Mouse (Mus musculus): ENCODE results near the gene Cnfn.
"Not testable (repeated sequence)": the region's sequence is repeated elsewhere in the genome, so short reads cannot be mapped to it uniquely, and the experiment has no call there.

Cnfn gene

DNA sequence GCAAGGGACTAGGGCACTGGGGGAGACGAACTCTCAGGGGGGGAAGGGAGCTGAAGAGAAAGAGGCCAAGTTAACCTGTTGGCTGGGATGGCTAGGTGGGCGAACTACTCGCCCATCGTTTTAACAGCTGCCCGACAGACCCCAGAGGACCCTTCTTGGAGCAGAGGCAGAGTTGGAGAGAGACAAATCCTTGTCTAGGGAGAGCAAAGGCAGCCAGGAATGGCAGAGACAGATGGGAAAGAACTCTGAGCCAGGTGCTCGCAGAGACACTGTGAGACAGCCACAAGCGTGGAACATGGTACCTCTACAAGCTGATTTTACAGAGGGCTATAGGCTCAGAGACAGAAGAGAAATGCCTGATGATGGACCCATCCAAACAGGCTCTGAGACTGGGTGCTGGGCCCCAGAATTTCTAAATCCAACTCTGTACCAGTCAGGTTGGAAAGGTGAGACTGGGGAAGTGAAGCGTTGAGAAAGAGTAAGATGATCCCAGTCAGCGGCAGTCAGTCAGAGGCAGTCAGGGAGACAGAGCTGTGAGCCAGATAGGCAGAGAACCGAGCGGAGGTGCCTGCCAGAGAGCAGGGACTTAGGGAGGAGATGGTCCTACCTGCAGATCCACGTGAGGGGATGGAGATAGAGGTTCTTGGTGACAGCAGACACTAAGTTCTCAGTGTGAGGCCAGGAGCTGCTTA is at the start of gene Cnfn:
Gene Cnfn, minus strand, starts transcription at position 667 of the 692 bp plus-strand sequence.
- DNase-seq (ENCODE audit: low spot score in 2 of 2) = no peak

DNA sequence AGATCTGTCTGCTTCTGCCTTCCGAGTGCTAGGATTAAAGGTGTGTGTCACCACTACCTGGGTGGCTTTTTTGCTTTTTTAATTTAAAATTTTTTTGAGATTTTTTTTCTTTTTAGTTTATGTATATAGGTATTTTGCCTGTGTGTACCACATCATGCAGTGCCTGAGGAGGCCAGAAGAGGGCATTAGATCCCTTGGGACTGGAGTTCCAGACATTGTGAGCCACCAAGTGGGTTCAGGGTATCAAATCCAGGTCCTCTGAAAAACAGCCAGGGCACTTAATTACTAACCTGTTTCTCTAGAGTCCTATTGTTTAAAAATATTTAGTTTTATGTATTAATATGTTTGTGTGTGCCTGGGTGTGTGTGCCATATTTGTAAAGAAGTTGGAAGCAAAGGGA is 48.1 kb upstream of the Cnfn start:
- no peak for DNase-seq (ENCODE audit: low spot score in 2 of 2)

DNA sequence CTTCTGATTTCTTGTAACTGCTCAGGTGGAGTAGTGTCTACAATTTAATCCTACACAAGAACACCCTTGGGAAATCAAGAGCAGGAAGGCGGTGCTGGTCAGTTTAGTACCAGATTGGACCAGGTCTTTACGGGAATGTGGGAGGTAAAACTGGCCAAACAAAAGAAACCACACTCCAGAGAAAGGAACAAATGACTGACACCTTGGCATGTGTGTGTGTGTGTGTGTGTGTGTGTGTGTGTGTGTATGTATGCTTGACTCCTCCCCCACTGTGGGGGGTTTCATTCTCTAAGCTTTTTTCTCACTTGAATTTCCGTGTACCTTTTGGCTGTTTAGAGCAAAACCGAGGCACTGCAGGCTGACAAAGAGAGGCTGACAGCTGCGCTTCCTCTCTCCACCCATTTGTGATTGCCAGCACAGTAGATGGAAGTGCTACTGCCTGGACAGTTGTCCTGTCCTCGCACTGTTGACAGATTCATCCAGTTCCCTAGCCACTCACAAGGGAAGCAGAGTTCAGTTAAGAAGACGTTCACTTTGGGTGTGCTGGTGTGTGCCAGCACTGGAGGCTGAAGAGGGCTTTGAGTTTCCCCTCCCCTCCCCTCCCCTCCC is 43.4 kb upstream of the Cnfn start, which contains the start of gene Cxcl17:
Gene Cxcl17, minus strand, starts transcription at position 54 of the 609 bp plus-strand sequence.
- DNase-seq (ENCODE audit: low spot score in 2 of 2) = no peak

DNA sequence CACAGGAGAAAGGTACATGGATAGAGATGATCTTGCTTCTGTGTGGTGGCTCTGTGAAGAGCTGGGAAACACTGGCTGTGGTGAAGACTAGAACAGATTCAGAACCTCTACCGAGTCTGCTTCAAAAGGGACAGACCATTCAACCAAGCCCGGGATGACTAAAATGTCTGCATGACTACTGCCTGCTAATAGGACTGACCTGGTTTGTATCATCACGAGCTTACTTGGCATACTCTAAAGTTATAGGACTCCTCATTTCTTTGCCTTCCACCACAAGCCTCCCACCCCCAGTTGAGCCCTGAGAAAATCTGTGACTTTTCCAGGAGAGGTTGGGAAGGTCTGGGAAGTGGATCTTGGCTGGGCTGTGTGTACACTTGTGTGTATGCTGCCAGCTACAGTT is 42.3 kb upstream of the Cnfn start:
- DNase-seq (ENCODE audit: low spot score in 2 of 2) = no peak

DNA sequence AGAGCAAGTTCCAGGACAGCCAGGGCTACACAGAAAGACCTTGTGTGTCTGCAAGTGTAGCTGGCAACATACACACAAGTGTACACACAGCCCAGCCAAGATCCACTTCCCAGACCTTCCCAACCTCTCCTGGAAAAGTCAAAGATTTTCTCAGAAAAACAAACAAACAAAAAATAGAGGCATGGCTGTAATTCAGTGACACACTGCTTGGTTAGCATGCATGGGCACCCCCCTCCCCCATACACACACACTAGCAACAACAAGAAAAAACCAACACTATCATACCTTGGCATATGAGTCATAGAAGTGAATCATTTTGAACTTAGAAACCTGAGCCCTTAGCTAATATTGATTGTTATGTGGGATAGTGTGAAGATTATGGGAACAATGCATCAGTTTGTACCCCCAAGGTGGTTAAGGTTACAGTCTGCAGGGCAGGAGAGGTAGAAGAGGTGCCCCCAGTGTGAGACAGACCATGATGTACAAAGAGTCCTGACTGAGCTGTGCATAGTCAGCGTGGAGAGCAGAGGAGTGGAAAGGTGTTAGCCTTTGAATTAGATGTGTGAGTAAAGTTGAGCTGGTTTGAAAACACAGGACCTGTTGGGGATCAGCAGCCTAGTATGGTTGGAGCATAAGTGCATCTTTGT is 41.6 kb upstream of the Cnfn start:
- no peak for DNase-seq (ENCODE audit: low spot score in 2 of 2)

DNA sequence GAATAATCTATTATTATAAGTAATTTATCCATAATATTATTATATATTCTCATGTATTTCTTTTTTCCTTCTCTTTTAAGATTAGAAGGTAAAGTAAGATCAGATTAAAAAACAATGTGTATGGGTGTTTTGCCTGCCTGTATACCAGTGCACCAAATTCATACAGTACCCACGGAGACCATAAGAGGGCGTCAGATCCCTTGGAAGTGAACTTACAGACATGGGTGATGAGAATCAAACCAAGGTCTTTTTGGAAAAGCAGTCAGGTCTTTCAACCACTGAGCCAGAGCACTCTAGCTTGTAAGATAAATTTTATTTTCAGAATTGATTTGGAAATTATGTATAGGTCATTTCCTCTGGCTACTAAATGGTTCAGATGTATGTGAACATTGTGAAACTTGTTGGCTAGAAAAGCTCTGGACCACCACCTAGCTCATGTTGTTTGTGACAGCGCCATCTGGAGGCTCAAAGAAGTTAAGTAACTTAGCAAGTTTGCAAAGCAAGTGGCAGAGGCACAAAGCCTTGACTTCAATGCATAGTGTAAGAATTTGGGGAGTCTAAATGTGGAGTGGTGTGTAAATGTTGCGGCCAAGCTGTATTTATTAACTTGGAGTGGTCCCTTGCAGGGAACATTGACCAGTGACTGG is 39.7 kb upstream of the Cnfn start:
- no peak for DNase-seq (ENCODE audit: low spot score in 2 of 2)

DNA sequence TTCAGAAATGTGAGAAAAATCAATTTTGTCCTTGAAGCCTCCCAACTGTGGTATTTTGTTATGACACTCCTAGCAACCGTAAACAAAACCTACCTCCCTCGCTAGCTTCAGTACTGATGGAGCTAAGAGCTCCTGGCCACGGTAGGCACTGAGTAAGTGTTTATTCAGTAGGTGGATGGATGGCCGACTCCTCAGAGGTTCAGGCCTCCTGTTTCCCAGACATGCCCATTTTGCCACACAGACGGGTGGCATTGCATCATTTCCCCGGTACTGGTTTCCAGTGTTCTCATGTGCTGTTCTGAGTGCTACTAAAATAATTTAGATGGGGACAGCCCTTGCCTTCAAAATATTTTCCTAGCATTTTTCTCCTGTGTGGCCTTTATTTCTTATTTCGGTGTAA is 36.9 kb upstream of the Cnfn start:
- DNase-seq (ENCODE audit: low spot score in 2 of 2) = no peak

DNA sequence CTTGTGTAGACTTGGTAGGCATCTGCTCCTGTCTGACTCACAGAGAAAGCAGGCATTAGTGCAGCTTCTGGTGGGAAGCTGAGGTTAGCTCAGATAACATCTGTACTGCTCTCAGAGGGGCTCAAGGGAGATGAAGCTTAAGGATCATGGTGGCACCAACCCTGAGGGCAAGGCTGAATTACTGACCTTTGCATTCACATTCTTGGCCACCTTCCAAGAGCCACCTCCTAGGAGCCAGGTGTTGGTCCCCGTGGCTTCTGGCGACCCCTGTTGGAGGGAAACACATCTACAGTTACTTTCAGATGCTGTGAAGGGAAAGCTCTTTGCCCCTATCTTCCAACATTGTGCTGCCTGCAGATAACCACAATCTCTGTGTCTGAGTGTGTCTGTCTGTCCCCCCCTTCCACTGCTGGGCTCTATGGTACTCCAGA is 33.2 kb upstream of the Cnfn start:
- DNase-seq (ENCODE audit: low spot score in 2 of 2) = no peak

DNA sequence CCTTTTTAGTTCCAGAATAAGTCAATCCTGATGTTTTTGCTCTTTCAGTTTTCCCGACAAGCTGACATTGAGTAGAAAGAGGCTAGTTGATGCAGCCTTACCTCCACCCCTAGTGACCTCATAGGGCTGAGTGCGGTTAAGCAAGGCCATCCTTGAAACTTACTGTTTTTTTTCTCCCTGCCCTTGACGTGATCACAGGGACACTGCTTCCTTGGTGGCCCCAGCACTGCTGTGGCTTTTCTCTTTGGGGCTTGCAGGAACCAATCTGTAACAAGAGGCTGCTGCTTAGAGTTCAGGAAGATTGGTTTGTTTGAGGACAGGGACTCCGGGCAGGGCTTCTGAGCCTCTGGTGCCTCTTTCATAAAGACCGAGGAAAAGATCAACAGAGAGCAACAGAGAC is 32.5 kb upstream of the Cnfn start:
- no peak for DNase-seq (ENCODE audit: low spot score in 2 of 2)

DNA sequence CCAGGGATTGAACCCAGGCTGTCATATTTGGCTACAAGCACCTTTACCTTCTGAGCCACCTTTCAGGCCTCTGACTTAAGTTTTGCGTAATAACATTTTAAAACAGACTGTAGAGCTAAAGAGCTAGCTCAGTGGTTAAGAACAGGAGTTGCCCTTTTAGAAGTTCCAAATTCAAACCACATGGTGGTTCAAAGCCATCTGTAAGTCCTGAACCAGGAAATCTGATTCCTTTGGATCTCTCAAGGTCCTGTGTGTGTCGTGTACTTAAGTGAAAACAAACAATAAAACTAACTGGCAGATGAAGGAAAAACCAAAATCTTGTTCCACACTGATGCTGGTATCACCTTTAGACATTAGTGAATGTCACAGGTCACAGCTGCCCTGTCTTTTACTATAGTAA is 32.0 kb upstream of the Cnfn start:
- no peak for DNase-seq (ENCODE audit: low spot score in 2 of 2)

DNA sequence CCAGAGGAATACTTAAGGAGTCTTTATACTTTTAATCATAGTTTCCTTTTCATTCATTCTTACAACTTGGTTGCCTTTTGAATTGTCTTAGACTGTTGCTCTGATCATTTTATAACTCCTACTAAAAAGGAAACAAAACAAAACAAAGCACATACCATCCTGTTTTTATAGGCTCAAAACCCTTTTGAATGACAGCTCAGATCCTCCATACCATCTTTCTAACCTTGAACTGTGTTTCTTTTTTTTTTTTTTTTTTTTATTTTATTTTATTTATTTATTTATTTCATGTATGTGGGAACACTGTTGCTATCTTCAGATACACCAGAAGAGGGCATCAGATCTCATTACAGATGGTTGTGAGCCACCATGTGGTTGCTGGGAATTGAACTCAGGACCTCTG is 29.5 kb upstream of the Cnfn start:
- not testable (repeated sequence) for DNase-seq (ENCODE audit: low spot score in 2 of 2)

DNA sequence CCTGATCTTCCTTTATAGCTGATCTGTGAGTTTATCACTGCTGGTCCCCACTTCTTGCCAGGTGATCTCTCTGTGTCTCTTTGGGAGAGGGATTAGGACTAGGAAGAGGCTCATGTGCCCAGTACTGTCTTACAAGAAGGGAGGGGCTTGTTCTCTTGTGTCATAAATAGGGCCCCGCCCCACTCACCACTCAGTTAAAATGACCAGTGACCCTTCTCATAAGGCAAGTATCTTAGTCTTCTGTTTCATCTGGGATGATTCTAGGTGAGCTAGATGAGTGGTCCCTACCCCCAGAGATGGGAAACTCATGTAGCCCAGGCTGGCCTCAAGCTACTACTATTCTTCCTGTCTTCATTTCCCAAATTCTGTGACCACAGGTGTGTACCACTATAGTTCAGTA is 29.1 kb upstream of the Cnfn start, which contains the start of gene Lipe:
Gene Lipe, minus strand, starts transcription at position 101 of the 400 bp plus-strand sequence.
- DNase-seq (ENCODE audit: low spot score in 2 of 2) = no peak

DNA sequence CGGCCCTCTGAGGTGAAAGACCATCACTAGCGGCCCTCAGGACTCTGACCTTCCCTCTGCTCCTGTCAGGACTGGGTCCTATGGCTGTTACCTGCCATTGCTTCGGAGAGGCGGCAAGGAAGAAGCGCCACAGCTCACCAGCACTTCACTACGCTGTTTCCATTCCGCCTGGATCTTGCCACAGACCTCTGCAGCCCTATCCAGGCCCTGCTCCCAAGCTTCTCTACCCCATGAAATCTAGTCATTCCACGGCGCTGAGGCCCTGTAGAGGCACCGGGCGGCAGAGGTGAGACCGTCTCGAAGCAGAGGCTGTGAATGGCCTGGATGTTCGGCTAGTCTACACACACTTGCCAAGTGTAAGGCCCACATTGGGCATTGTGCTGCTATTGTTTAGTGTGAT is 27.1 kb upstream of the Cnfn start:
- DNase-seq (ENCODE audit: low spot score in 2 of 2) = no peak

DNA sequence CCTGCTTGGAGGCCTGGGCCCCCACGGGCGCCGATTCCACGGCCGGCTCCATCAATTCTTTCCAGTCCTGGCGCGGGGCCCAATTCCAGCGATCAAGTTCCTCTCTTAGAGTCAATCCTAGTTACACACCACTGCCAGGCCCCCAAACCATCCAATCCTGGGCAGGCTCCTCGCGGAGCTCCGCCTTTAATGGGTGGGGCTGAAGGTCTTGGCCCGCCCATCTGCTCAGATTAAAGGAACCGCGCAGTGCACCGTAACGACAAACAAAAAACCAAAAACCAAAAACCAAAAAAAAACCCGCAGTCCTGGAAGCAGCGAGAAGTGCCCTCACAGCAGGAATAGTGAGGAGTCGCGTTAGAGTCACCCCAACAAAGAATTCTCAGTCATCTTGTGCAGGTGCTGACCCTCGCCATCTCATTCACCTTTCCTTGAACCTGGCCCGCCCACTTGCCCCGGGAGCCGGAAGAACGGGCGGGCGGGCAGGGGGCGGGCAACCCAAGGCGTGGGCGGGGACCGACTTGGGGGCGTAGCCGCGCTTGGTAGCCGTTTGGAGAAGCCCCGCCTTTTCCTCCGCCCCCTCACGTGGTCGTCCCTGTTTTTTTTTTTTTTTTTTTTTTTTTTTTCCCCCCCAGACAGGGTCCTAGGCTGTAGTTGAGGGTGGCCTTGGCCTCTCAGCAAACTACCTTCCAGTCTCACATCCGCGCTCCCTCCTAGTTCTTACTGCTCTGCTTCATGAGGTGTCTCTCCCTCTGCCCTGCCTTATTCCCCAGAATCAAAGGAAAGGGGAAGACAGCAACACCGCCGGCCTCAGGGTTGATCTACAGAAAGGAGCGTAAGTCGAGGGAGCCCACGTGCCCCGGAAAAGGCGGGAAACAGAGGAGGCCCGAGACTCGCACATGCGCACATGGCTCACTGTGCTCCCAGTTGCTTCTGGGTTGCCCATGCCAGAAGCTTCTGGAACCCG is 26.3 kb upstream of the Cnfn start:
- DNase-seq (ENCODE audit: low spot score in 2 of 2) = peak; percentile 96 to 97

DNA sequence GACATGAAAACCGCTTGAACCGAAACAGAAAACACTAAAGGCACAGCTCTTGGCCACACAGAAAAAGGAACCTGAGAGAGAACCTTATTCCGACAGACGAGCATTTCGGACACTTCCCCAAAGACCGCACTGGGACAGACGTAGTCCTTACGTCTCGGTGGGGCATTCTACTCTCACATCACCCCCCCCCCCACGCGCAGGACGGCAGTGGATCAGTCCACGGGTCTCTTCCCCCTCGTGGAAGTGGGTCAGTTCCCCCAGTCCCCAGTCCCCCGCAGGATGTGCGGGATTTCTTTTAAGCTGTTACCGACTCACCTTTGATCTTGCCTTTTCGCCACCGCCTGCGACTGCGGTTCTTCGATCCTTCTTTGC is 25.6 kb upstream of the Cnfn start:
- no peak for DNase-seq (ENCODE audit: low spot score in 2 of 2)

DNA sequence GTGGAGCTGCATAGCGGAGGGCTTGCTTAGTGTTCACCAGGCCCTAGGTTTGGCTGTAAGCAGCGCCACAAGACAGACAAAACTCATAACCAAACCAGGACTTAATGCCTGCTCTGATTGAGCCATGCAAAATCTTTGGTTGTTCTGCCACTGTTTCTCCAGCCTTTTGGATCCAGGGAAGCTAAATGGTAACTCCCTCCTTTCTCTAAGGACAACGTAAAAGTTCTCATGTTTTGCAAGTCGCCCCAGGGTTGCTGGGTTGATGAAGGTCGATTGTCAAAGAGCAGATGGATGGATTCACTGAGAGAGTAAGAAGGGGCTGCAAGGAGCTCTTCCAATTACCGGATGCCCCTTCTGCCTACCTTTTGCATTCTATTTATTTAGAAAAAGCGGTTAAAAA is 25.2 kb upstream of the Cnfn start:
- DNase-seq (ENCODE audit: low spot score in 2 of 2) = no peak

DNA sequence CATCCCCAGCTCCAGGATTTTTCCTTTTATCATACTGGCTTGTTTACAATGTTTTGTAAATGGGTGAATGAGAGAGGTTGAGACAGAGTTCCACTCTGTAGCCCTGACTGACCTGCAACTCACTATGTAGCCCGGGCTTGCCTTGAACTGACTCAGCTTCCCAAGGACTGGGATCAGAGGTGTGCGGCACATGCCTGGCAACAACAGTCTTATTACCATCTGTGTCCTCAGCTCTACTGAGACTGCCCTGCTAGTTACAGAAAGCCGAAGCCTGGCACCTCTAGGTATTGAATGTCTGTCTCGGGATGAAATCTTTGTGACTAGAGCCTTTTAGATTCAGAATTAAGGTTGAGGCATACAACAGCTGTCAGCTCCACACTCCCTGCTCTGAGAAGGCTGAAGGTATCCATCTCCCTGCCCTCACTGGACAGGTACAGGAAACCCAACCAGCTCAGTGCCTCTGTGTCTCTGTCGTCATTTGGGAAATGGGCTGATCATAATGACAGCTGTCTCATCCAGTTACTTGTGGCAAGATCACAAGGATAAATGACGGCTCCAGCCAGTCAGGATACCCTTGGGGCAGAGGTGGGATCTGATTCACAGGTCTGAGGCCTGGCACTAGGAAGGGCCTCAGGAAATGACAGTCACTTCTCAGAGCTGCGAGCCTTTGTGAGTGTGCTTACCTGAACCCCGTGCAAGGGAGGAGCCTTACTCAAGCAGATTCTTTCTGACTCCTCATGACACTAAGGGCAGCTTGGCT is 24.1 kb upstream of the Cnfn start:
- DNase-seq (ENCODE audit: low spot score in 2 of 2) = no peak

DNA sequence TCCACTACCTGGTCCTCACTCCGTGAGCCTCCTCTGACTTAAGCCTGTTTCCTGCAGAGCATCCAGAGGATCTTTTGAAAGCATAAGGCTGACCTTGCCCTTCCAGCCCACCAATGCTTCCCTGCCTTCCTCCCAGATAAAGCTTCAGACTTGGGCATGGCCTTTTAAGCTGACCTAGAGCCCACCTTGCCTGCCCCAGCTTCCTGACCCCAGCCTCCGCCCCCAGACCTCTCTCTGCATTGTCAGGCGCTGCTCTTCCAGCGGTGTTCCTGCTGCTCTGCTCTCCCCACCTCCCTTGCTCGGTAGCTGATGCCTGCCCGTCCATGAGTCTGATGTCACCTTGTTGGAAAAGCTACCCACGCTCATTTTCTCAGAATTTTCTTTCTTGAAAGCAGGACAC is 23.3 kb upstream of the Cnfn start:
- DNase-seq (ENCODE audit: low spot score in 2 of 2) = peak in 1 of 2 experiments; percentile 7

DNA sequence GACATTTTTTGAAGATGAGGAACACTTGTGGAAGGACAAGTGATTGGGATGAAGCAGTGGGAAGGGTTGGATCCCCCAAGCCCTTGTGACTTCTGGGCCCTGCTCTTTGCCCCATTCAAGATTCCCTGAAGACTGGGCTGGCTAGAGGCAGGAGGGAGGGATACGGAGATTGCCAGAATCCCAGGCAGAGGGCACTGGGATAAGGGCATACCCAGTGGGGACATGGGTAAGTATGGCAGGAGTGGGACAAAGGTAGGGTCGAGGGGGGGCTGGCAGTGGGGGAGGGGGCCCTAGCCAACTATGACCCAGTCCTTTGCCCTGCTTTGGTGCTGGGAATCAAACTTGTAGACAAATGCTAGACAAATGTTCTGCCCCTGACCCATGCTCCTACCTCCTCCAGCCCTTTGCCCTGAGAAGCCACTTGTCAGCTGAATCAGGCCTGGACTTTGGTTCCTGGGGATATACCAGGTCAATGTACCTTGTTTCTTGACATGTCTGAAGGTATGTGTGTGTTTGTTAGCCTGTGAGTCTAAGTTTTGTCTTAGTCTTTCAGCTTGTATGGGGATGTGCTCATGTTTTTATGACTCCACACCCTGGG is 22.4 kb upstream of the Cnfn start:
- DNase-seq (ENCODE audit: low spot score in 2 of 2) = no peak

DNA sequence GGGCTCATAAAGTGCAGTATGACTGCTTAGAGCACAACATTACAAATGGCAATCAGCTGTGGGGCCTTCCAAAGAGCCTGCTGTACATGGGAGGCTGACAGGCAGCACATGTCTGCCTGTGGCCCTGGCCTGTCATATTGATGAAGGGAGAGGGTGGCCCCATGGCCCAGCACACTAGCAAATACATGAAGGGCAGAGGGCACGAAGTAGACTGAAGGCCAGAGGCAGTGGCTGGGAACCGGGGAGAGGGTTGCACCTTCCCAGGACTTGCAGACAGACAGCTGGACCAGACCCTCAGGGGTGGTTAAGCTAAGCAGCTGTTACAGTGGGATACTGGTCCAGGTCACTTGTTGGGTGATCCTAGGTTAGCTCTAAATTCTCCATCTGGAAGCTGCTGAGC is 21.5 kb upstream of the Cnfn start:
- DNase-seq (ENCODE audit: low spot score in 2 of 2) = no peak
